Mouse (Mus musculus) c-Kit-positive CD71-positive TER-119-negative erythroid progenitor cells, embryonic 14.5 days (primary cell): Measurements from ENCODE around the gene Naaladl1.

Experiments
- DNase-seq: peaks from one replicate; pipeline ENCODE4 v3.0.0-alpha.2; 2013; ENCODE audit warnings: low read depth

The Naaladl1 gene

DNA sequence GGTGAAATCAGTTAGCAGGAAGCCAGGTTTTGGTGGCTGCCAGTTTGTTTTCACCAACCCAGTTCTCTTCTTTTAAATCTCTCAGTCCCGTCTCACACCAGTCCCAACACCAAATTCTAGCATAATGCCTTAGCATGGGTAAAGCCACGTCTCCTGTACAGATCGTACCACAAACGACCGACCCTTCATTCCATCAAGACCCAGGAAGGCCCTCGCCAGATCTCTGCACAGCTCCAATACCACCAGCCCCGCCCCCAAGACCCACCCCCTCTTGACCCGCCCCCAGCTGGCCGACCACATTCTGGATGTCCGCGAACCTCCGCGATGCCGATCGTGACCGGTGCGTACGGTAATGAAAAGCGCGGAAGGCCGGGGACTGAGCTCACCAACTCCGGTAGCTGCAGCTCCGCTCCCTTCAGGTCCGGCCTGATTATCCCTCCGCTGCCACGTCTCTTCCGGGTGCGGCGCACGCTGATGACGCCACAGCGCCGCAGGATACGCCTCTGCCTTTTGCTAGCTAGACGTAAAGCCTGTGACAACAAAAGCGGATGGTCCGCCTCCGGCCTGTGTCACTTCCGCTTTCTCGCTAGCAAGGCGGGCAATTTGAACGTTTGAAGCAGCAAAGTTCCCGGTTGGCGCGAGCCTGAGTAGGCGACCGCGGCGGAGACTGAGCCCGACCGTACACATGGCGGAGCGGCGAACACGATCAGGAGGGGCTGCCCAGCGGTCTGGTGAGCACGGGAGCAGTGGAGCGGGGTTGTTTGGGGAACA is 20.9 kb upstream of the Naaladl1 start, which contains the start of the genes Zfpl1 and Cdca5:
Zfpl1 (minus strand) TSS at position 479 of the 771 bp plus-strand sequence.
Cdca5 (plus strand) TSS at position 506 of the 771 bp plus-strand sequence.
- DNase-seq, result peak; percentile 99

DNA sequence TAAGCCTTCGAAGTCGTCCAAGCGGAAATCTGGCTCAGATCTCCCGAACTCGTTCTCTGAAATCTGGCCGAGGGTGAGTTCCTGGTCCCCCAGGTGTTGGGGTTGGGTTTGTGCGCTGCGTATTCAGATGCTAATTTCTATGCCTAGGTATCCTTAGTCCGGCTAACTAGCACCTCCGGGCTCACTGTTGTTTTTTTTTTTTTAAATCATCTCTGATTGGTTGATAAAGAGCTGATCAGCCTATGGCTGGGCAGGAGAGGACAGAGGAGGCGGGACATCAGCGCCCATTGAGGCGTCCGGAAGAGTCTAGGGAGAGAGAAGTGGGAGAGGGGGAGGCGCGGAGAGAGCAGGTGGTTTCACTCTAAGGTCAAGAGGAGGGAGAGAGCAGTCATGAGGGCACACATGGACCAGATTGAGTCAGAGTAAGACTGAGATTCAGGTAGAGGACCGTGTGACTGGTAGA is 20.1 kb upstream of the Naaladl1 start:
- peak; percentile 77 for DNase-seq

DNA sequence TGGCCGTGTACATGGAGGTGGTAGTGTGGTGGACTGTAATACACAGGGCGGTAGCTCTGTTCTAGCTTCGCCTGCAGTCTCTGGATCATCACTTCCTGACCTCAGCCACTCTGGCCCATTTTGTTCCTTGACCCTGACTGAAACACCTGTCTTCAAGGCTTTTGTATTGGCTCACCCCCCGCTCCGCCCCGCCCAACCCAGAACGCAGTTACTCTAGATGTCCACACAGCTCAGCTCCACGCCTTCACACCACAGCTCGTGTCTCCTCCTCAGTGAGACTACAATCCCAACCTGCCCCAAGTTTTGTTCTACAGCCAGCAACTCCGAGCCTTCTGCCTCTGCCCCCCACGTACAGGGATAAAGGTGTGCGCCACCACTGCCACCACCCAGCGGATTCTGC is 16.7 kb upstream of the Naaladl1 start:
- no peak for DNase-seq

DNA sequence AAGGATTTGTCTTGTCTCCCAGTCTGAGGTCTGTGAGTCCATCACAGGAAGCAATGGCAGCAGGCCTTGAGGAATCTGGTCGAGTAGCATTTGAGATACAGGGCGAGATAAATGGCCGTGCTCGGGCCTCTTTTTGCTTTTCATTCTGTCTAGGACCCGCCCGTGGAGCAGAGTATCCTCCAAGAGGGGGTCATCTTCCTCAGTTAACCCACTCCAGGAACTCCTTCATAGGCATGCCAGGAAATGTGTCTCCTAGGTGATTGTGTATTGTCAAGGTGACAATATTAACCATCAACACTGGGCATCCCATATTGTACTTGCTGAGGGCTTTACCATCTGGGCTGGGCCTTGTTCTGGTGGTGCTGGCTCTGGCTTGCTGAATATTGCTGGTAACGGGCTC is 11.5 kb upstream of the Naaladl1 start, which contains the start of gene AC131692.1:
AC131692.1 (plus strand) TSS at position 301 of the 400 bp plus-strand sequence.
- no peak for DNase-seq

DNA sequence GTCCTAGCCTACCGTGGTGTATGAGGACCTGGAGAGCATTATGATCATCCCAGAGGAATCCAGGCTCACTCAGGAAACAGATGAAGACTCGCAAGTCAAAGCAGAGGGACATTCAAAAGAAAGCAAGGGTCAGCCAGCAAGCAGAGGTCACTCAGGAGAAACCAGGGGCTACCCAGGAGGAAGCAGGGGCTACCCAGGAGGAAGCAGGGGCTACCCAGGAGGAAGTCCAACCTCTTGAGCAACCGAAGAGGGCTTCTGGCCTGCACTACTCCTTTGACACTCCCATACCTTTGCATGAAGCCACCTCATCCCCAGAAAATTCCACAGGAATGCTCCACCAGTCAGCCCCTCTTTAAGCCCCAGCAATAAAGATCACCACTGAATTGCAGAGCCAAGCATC is 7.7 kb upstream of the Naaladl1 start:
- no peak for DNase-seq

DNA sequence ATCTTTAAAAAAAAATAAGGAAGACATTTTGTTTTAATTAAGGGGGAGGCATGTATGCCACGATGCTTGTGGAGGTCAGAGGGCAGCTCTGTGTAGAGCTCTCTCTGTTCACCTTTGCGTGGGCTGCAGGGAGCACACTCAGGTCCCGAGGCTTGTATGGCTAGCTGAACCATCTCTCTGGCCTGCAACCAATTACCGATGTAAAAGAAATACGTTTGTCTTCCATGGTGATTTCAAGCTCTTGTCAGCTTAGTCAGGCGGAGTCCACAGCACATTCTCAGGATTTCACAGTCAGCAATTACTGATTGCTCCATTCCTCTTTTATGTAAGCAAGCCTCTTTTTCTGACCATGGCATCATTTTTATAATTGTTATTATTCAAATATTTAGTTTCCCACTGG is 4.4 kb upstream of the Naaladl1 start:
- no peak for DNase-seq

DNA sequence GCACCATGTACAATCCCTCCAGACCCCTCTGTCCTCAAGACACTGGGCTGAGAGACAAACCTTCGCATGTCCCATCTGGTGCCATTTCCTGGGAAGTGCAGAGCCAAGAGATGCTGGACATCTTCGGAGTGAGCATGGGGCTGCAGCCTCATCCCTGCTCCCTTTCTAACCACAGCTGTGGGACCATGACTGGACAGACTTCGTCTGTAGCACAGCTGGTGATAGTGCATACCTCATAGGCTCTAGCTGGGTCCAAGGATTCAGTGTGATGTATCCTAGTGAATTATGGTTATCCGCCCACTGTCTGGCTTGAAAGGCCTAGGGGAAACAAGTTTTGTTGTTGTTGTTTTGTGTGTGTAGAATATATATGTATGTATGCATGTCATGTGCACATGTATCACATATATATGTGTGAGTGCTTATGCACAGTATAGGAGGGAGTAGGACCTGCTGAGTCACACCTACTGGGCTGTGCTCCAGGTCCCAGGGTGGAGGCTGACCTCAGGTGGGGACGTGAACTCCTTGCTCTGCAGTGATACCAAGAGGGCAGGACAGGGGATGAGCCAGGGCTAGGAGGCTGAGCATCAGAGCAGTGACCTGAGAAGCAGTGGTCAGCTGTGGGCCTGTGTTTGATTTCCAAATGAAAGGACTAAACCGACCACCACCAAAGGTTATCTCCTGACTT is 3.3 kb upstream of the Naaladl1 start:
- no peak for DNase-seq

DNA sequence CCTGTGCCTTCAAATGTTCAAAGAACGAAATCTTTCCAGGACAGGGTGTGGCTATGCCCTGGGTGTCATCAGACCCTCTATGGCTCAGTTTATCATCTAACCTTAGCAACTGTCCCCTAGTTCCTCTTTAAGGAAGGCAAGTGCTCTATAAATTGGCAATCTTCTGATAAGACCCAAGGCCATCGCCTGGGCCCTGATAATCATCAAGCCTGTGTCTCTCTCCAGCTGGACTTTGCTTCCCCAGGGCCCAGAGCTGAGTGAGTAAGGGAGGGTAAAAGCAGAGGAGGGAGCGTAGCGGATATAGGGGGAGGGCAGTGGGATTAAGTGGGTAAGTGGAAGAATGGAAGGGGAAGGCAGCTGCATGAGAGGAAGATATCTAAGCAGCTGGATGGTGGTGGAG is 1.1 kb upstream of the Naaladl1 start:
- no peak for DNase-seq

DNA sequence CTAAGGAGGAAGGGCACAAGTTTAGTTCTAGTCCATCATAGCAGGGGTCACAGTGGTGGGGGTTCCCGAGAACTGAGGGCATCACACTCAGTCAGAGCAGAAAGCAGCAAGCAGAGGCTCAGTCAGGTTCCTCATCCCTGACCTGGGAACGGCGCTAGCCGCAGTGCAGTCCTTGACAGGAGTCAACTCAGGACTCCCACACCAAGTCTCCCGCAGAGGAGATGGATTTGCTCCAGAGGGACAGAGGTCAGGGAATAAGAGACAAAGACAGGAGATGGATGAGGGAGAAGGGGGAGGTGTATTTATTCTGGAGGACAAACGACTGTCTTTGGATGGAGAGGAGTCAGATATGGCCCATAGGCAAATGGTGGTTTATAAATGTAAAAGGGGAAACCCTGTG is 7.5 kb downstream of the Naaladl1 start:
- no peak for DNase-seq

DNA sequence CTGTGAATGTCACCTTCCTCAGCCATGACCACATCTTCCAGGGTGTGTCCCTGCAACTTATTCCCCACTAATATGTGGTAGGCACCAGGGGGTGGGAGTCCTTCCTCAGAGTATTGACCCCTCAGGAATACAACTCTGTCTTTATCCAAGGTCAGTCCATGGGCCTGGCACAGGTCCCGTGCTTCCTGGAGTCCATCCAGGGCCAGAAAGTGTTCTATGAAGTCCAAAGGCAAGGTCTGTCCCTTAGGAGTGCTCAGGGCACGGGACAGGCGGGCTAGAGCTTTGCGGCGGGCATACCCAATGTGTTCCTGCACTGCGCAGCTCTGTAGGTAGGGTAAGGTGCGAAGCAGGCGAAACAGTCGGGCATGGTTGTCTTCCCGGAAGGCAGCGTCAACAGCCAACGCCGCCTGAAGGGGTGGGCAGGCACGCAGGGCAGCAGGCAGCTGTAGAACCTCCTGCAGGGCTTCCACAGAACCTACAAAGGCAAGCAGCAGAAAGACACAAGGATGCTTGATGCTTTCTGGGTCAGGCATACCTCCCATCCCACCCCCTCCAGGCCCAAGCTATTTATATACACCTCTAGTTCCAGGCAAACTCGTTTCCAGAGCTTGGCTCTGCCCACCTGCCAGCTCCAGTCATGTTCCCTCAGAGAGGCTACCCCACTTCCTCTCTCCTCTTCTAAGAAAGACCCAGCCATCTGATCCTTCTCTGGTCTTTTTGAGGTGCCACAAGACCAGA is 10.7 kb downstream of the Naaladl1 start:
- no peak for DNase-seq

DNA sequence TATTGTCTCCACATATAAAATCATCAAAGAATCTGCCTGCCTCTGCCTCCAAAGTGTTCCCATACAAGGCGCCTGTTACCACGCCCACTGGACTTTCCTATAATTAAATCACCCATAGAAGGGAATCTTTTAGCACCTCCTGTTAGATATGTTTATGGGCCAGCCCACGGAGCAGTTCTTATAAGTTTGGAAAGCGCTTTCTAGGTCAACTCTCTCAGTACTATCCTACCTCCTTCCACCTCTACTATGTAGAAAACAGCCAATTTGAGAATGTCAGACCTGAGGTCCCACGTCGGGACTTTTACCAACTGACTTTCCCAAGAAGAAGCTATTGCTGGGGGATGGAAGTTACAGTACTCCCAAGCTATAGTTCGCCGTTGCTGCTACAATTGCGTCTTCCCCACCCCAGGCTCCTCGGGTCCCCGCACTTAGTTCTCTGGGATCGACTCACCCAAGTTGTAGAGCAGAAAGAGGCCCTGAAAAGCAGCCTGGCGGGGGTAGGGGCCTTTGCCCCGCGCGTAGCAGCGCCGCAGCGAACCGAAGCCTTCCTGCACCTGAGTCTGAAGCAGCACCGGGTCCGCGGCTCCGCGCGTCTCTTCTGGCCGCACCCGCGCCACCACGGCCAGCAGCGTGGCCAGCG is 11.9 kb downstream of the Naaladl1 start:
- DNase-seq, result no peak

DNA sequence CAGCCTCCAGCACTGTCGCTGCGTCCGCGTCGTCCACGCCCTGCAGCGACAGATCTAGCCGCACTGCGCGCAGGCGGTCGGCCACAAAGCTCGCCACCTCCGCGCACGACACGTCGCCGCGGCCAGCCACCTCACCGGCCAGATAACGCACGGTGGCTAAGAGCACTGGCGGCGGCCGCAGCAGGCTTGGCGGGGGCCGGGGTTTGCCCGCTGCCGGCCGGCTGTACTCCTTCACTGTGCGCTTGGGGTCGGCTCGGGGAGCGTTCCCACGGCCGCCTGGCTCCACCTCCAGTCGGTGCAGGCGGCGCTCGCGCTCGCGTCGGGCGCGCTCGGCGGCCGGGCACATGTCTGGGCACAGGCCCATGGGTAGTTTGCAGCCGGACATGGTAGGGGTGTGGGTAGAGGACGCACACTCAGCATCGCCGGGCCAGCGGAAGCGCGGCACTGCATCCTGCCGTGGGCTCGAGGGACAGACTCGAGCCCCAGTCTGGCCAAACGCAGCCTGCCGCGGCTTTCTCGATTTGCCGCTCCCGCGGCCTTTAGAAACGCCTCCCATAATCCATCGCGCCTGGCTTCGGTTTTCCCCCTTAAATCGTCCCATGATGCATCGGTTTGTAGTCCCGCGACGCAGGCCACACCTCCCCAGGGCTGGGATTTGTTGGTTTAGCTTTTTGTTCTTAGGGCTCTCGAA is 12.5 kb downstream of the Naaladl1 start, which contains the start of gene Sac3d1:
Sac3d1 (minus strand) TSS at position 665 of the 691 bp plus-strand sequence.
- DNase-seq, result peak; percentile 92

DNA sequence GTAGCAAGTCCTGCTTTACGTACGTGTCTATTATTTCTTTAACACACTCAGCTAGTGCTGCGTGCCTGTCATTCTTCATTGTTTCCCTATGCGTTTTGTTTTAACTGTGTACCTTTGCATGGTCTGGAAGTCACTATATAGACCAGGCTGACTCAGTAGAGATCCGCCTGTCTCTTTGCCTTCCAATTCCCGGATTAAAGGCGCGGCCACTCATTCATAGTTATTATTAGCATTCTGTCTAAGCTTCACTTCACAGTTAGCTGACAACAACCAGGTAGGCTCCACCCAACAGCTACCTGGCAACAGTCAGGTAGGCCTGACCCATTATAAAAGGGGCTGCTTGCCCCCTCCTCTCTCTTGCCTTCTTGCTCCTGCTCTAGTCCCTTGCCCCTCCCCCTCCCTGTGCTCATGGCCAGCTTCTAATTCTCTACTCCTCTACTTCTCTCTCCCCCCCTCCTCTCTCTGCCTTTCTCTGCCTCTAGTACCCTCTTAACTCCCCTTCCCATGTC is 13.1 kb downstream of the Naaladl1 start:
- no peak for DNase-seq

DNA sequence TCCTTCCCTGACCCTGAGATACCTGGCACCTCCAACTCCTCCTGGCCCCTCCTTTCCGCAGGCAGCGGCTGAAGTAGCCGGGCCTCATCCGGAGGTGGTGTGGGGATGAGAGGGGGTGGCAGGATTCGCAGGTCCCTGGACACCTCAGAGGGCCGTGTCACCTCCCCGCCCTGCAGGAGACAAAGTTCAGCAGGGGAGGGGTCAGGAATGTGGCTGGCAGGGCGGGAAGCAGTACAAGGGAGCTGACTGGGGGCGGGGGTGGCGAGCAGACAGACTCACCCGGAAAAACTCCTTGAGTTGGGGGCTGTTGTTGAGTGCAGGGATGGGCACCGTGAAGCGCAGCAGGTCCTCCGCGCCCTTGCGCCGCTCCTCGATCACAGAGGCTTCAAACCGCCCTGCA is 16.2 kb downstream of the Naaladl1 start:
- no peak for DNase-seq

DNA sequence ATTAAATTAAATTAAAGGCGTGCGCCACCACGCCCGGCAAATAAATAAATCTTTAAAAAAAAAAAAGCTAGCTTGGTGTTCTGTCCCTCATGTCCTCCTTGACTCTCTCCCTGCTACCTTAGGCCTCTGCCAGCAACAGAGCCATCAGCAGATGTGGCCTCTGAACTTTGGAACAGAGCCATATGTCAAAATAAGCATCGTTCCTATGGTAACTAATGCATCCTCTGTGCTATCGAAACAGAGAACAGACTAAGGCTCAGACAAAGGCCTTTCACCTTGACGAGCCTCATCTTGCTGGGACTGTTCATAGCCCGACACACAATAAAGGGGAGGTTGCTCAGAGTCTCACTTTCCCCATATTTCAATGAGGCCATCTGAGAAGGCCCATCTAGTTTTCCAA is 17.7 kb downstream of the Naaladl1 start:
- DNase-seq, result no peak

DNA sequence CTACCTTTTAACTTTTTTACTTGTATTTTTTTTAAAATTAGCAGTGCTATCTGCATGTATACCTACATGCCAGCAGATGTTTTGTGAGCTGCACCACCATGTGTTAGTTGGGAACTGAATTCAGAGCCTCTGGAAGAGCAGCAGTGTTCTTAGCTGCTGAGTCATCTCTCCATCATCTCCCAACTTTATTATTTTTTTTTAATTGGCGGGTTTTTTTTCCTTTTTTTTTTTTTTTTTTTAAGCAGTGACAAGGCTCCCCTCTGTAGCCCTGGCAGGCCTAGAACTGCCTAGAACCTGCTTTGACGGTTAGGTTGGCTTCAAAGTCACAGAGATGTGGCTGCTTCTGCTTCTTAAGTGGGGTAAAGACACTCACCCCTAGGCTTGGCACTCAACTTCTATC is 19.3 kb downstream of the Naaladl1 start:
- no peak for DNase-seq

DNA sequence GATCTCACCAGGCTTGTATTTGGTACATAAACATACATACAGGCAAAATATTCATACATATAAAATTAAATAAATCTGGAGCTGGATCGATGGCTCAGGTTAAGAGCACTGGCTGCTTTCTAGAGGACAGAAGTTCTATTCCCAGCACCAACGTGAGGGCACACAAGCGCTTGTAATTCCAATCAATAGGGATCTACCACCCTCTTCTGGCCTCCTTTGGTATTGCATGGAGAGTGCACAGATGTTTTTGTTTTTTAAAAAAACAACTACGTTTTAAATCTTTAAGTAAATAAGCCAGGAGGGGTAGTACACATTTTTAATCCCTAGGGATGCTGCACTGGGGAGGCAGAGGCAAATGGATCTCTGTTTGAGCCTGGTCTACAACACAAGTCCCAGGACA is 20.7 kb downstream of the Naaladl1 start:
- DNase-seq, result peak; percentile 71

DNA sequence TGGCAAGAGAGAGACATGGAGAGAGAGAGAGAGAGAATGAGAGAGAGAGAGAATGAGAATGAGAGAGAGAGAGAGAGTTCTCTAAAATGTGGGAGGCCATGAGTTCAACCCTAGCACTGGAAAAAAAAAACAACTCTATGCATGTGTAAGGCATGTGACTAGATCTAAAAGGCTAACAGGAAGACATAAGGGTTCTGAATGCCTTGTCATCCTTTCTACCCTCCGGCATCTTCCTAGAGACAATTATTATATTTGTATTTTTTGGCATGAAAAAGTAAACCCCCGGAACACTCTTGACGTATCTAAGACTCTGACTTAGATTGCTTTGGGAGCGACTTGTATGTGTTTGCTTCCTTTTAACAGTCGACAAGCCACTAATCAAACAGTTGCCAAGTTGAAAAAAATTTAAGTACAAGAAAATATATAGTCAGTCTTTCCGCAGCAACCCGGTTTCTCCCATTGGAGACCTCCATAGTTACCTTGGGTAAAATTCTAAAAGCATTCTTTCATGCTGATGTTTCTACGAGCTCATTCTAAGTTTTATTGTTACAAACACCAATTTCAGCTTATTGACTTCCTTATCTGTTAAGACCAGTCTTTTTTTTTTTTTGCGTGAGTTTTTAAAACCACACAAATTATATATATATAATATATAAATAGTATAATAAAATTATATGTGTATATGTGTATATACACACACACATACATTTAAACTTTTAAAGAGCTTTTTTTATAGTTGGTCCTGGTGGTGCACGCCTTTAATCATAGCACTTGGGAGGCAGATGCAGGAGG is 21.4 kb downstream of the Naaladl1 start:
- DNase-seq, result no peak

DNA sequence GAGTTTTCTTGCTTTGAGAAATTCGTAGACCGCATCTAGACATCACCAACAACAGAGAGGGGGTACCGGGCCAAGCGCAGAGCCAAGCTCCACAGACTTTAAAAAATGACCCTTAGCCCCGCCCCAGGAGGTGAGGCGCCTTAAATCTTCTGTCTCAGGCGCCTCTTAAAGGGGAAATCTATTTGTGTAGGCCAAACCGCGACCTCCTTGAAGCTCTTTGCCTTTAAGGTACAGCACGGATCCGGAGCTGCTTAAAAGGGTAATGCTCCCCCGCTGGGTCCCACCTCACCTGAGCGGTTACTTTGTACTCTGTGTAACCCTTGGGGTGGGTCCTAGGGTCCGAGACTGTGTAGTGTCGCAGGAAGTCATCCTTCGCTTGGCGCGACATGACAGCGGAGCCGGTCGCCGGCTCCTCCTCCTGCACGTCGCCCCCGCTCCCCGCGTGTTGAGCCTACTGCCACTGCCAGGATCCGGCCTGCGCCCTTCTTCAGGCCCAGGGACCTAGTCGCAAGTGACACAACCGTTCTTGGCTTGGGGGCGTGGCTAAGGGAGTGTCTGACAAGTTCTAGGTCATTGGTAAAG is 22.3 kb downstream of the Naaladl1 start, which contains the start of gene Snx15:
Snx15 (minus strand) TSS at position 545 of the 582 bp plus-strand sequence.
- peak; percentile 96 for DNase-seq
